20 mouse cellular contexts compared by ENCODE assay signal in genomic region chr1:89118836-89119235, GRCm38 (mm10). TPM values are rescaled to one million over a fixed set of nuclear protein-coding genes. Genes with fewer than 3 reads are reported as not detected.
A peak's percentile ranks its signal among the peaks of the same experiment; 100 is the strongest.
DNase-seq lines count a peak whose midpoint lies in the region; ATAC-seq and TF ChIP-seq lines count a peak whose summit lies in the region.
"Had no signal": no experiment of that assay in that cellular context is flagged by ENCODE, and none has a peak within 500 bp of the region (broad histone marks: within the 10 kb centered on the region; RNA-seq: fewer than 3 reads in every experiment).

No protein-coding gene starts in this region.

- TF ChIP-seq EP300 in stomach, postnatal 0 days (optimal IDR thresholded peaks at IDR 0.05) = no peak

- 0 out of 2 replicates have a peak overlapping the region, but pooled peaks have one; percentile 48 for H3K27ac ChIP-seq in forebrain, embryonic 10.5 days
- H3K27ac ChIP-seq in forebrain, embryonic 15.5 days (replicated peaks) = no peak overlapping the region
- peak overlapping the region; percentile 87; the same call in 1 of the 2 replicates for H3K27ac ChIP-seq in heart, embryonic 10.5 days
- H3K27ac ChIP-seq in intestine, postnatal 0 days (ENCODE audit: low read depth, low read length) = no peak overlapping the region
- H3K27ac ChIP-seq in intestine, embryonic 15.5 days = no peak overlapping the region
- no peak overlapping the region for H3K27ac ChIP-seq in stomach, postnatal 0 days (replicated peaks)
- H3K27ac ChIP-seq: embryonic facial prominence, embryonic 13.5 days; forebrain, embryonic 13.5 days; hindbrain, embryonic 12.5 days had no signal

- intact Hi-C loops in heart, postnatal 10 days (cut with DNase I) = loop anchor here (2.0 kb wide), 1 partner anchor 16 kb away; no protein-coding TSS in a partner anchor

- no peak overlapping the region for H3K4me2 ChIP-seq in forebrain, embryonic 15.5 days (replicated peaks)
- H3K4me2 ChIP-seq in intestine, postnatal 0 days (replicated peaks; ENCODE audit: low read depth) = no peak overlapping the region
- no peak overlapping the region for H3K4me2 ChIP-seq in intestine, embryonic 15.5 days (replicated peaks)
- no peak overlapping the region for H3K4me2 ChIP-seq in stomach, postnatal 0 days (replicated peaks; ENCODE audit: low read depth)
- H3K4me2 ChIP-seq: embryonic facial prominence, embryonic 13.5 days; forebrain, embryonic 13.5 days; heart, embryonic 11.5 days; hindbrain, embryonic 12.5 days had no signal

- H3K27me3 ChIP-seq in forebrain, embryonic 10.5 days (ENCODE audit: poor library complexity, severe bottlenecking) = no peaks in the 10 kb centered on the region
- no peaks in the 10 kb centered on the region for H3K27me3 ChIP-seq in forebrain, embryonic 15.5 days
- H3K27me3 ChIP-seq in heart, embryonic 10.5 days (ENCODE audit: insufficient read depth, poor library complexity, severe bottlenecking) = no peaks in the 10 kb centered on the region
- H3K27me3 ChIP-seq in intestine, postnatal 0 days (replicated peaks; ENCODE audit: control insufficient read depth, insufficient read depth, low read length) = no peaks in the 10 kb centered on the region
- H3K27me3 ChIP-seq in intestine, embryonic 15.5 days (replicated peaks) = no peaks in the 10 kb centered on the region
- H3K27me3 ChIP-seq in stomach, postnatal 0 days (ENCODE audit: control insufficient read depth, insufficient read depth, low read length) = no peaks in the 10 kb centered on the region
- H3K27me3 ChIP-seq: embryonic facial prominence, embryonic 13.5 days; forebrain, embryonic 13.5 days; hindbrain, embryonic 12.5 days had no signal

- no peak overlapping the region for H3K9ac ChIP-seq in forebrain, embryonic 15.5 days (replicated peaks)
- H3K9ac ChIP-seq in intestine, postnatal 0 days (ENCODE audit: low read depth, low read length) = no peak overlapping the region
- H3K9ac ChIP-seq in intestine, embryonic 15.5 days = no peak overlapping the region
- H3K9ac ChIP-seq in stomach, postnatal 0 days (ENCODE audit: low read length) = no peak overlapping the region
- H3K9ac ChIP-seq: embryonic facial prominence, embryonic 13.5 days; forebrain, embryonic 13.5 days; hindbrain, embryonic 12.5 days had no signal

- no peaks in the 10 kb centered on the region for H3K9me3 ChIP-seq in forebrain, embryonic 10.5 days
- H3K9me3 ChIP-seq in forebrain, embryonic 15.5 days = no peaks in the 10 kb centered on the region
- no peaks in the 10 kb centered on the region for H3K9me3 ChIP-seq in heart, embryonic 10.5 days
- no peaks in the 10 kb centered on the region for H3K9me3 ChIP-seq in intestine, postnatal 0 days (ENCODE audit: control insufficient read depth)
- H3K9me3 ChIP-seq in intestine, embryonic 15.5 days = no peaks in the 10 kb centered on the region
- no peaks in the 10 kb centered on the region for H3K9me3 ChIP-seq in stomach, postnatal 0 days (ENCODE audit: control insufficient read depth, low read length)
- H3K9me3 ChIP-seq: embryonic facial prominence, embryonic 13.5 days; forebrain, embryonic 13.5 days; hindbrain, embryonic 12.5 days had no signal

- H3K36me3 ChIP-seq in forebrain, embryonic 10.5 days (replicated peaks) = peaks cover 17% of the 10 kb centered on the region
- no peaks in the 10 kb centered on the region for H3K36me3 ChIP-seq in forebrain, embryonic 15.5 days
- 0 out of 2 replicates have a peak, but pooled peaks cover 3% of the 10 kb centered on the region for H3K36me3 ChIP-seq in heart, embryonic 10.5 days
- no peaks in the 10 kb centered on the region; the same call in 1 of the 2 replicates for H3K36me3 ChIP-seq in intestine, postnatal 0 days (ENCODE audit: control insufficient read depth, insufficient read depth)
- no peaks in the 10 kb centered on the region for H3K36me3 ChIP-seq in intestine, embryonic 15.5 days
- H3K36me3 ChIP-seq in stomach, postnatal 0 days (ENCODE audit: control insufficient read depth, insufficient read depth, low read length) = no peaks in the 10 kb centered on the region
- H3K36me3 ChIP-seq: embryonic facial prominence, embryonic 13.5 days; hindbrain, embryonic 12.5 days had no signal

- ATAC-seq in forebrain, embryonic 15.5 days (replicated peaks) = no peak
- ATAC-seq in intestine, postnatal 0 days = no peak
- no peak for ATAC-seq in intestine, embryonic 15.5 days
- peak; percentile 35; the same call in 1 of the 2 replicates for ATAC-seq in stomach, postnatal 0 days (ENCODE audit: low FRiP score, low TSS enrichment)
- ATAC-seq: forebrain, embryonic 13.5 days; hindbrain, embryonic 16.5 days; inflammation-experienced regulatory T-cells, adult 6 months had no signal

- peaks cover 53% of the 10 kb centered on the region for H3K4me1 ChIP-seq in forebrain, embryonic 10.5 days
- H3K4me1 ChIP-seq in forebrain, embryonic 15.5 days = peaks cover 10% of the 10 kb centered on the region
- H3K4me1 ChIP-seq in heart, embryonic 10.5 days = peaks cover 97% of the 10 kb centered on the region
- H3K4me1 ChIP-seq in intestine, postnatal 0 days (replicated peaks; ENCODE audit: control insufficient read depth, insufficient read depth, low read length) = no peaks in the 10 kb centered on the region
- peaks cover 28% of the 10 kb centered on the region for H3K4me1 ChIP-seq in intestine, embryonic 15.5 days (replicated peaks)
- H3K4me1 ChIP-seq in stomach, postnatal 0 days (replicated peaks; ENCODE audit: control insufficient read depth, insufficient read depth) = peaks cover 10% of the 10 kb centered on the region; the same call in 1 of the 2 replicates

- no peak for DNase-seq in forebrain, embryonic 10.5 days (ENCODE audit: extremely low spot score, low spot score)
- no peak for DNase-seq in heart, embryonic 10.5 days (ENCODE audit: low spot score)
- no peak for DNase-seq in heart, postnatal 10 days
- no peak for DNase-seq in stomach, postnatal 0 days (ENCODE audit: low spot score)
- DNase-seq: adrenal gland, postnatal 25 days; cerebellum, adult 18-20 months; cerebellum, adult 9-11 months; cerebellum, postnatal 36 days; heart, postnatal 36 days; kidney, adult 18-20 months had no signal

- no peak overlapping the region for H3K4me3 ChIP-seq in forebrain, embryonic 10.5 days
- H3K4me3 ChIP-seq in forebrain, embryonic 15.5 days = no peak overlapping the region
- no peak overlapping the region for H3K4me3 ChIP-seq in heart, embryonic 10.5 days
- H3K4me3 ChIP-seq in intestine, postnatal 0 days (ENCODE audit: low read depth, low read length) = no peak overlapping the region
- no peak overlapping the region for H3K4me3 ChIP-seq in intestine, embryonic 15.5 days (replicated peaks)
- no peak overlapping the region for H3K4me3 ChIP-seq in stomach, postnatal 0 days (ENCODE audit: low read depth, low read length)
- H3K4me3 ChIP-seq: embryonic facial prominence, embryonic 13.5 days; forebrain, embryonic 13.5 days; hindbrain, embryonic 12.5 days had no signal

- peak; percentile 21; the same call in 1 of the 2 replicates for TF ChIP-seq CTCF in intestine, postnatal 0 days (IDR thresholded peaks at IDR 0.05; ENCODE audit: low read depth)
- peak; percentile 36 for TF ChIP-seq CTCF in stomach, postnatal 0 days (IDR thresholded peaks at IDR 0.05; ENCODE audit: low read depth)

- WGBS in forebrain, embryonic 10.5 days = 86% methylated on average over 5 of the region's 5 CpGs
- WGBS in forebrain, embryonic 15.5 days = 85% methylated on average over 5 of the region's 5 CpGs
- WGBS in heart, embryonic 10.5 days = 84% methylated on average over 5 of the region's 5 CpGs
- 73% methylated on average over 5 of the region's 5 CpGs for WGBS in intestine, postnatal 0 days
- 82% methylated on average over 5 of the region's 5 CpGs for WGBS in intestine, embryonic 15.5 days
- 67% methylated on average over 5 of the region's 5 CpGs for WGBS in stomach, postnatal 0 days

RNA-seq across cellular contexts. Expression of gene Sh3bp4, which starts 48.6 kb away (rescaled TPM):
- 27.7 and 28.7 TPM in 2 replicates for polyA plus RNA-seq in forebrain, embryonic 10.5 days (2016; fragmentation: Nextera tagmentation; extraction: Ambion mirVana)
- 20.8 and 21.1 TPM in 2 replicates for polyA plus RNA-seq in forebrain, embryonic 15.5 days (2015; fragmentation: Nextera tagmentation; extraction: Ambion mirVana)
- polyA plus RNA-seq in heart, embryonic 10.5 days (2016; fragmentation: Nextera tagmentation; extraction: Ambion mirVana) = 23.4 and 28.3 TPM in 2 replicates
- 10 to 100 TPM; 26.2 to 28.6 TPM for total RNA-seq in heart, postnatal 10 days (2021)
- 6.1 and 6.2 TPM in 2 replicates for polyA plus RNA-seq in intestine, postnatal 0 days (2015; fragmentation: Nextera tagmentation; extraction: Ambion mirVana)
- 16.3 and 17.0 TPM in 2 replicates for polyA plus RNA-seq in intestine, embryonic 15.5 days (2015; fragmentation: Nextera tagmentation; extraction: Ambion mirVana)
- polyA plus RNA-seq in stomach, postnatal 0 days (2015; fragmentation: Nextera tagmentation; extraction: Ambion mirVana) = 7.6 and 8.0 TPM in 2 replicates
- total RNA-seq: MEL had no signal

Comparison
In these comparisons a context has a peak if more than half of its experiments do, and no peak if none do; other contexts are left out.
1. H3K27ac ChIP-seq: peak in forebrain, embryonic 10.5 days (single experiment) and heart, embryonic 10.5 days (single experiment); none in forebrain, embryonic 15.5 days (single experiment), intestine, postnatal 0 days (single experiment), intestine, embryonic 15.5 days (single experiment) and stomach, postnatal 0 days (single experiment).